Mouse (Mus musculus) heart, embryonic 16.5 days (tissue): ENCODE measurements at regions not wholly inside any gene's neighbourhood (a gene's known extent, or its start where the extent isn't known, plus 50 kb on each side); places are given as distances from the start of the nearest gene placed in this dataset.

Source experiments
- ATAC-seq: fragments of 200-750 bp; cut with Nextera tagmentation; replicated peaks from 2 replicates; pipeline ENCODE4 v1.8.0; 2017; ENCODE audit warnings: moderate number of reproducible peaks; ENCODE audit not compliant: insufficient read depth, low FRiP score; ENCODE audit errors: extremely low read depth
- H3K27ac ChIP-seq: fragments of 300-500 bp; sonication (generic); 2 replicates; pipeline ENCODE4 v1.5.1; 2014; ENCODE audit warnings: mild to moderate bottlenecking, low read length, control low read depth, moderate library complexity
- H3K27me3 ChIP-seq: fragments of 300-500 bp; sonication (generic); 2 replicates; pipeline ENCODE4 v1.6.1; 2014; ENCODE audit warnings: low read length, mixed read lengths; ENCODE audit not compliant: control insufficient read depth, insufficient read depth
- H3K36me3 ChIP-seq: fragments of 300-500 bp; sonication (generic); 2 replicates; pipeline ENCODE4 v1.6.1; 2014; ENCODE audit not compliant: control insufficient read depth, insufficient read depth
- H3K4me1 ChIP-seq: fragments of 300-500 bp; sonication (generic); 2 replicates; pipeline ENCODE4 v1.6.1; 2014; ENCODE audit warnings: low read length, mixed read lengths; ENCODE audit not compliant: control insufficient read depth, insufficient read depth
- H3K4me2 ChIP-seq: fragments of 300-500 bp; sonication (generic); 2 replicates; pipeline ENCODE4 v1.6.1; 2014; ENCODE audit warnings: low read depth, mild to moderate bottlenecking, control low read depth, low read length
- H3K4me3 ChIP-seq: fragments of 300-500 bp; sonication (generic); 2 replicates; pipeline ENCODE4 v1.5.1; 2014; ENCODE audit warnings: mild to moderate bottlenecking, control low read depth, low read length
- H3K9ac ChIP-seq: fragments of 300-500 bp; sonication (generic); 2 replicates; pipeline ENCODE4 v1.6.1; 2014; ENCODE audit warnings: low read length, control low read depth
- H3K9me3 ChIP-seq: fragments of 300-500 bp; sonication (generic); replicated peaks from 2 replicates; pipeline ENCODE4 v1.6.1; 2016; ENCODE audit warnings: low read length; ENCODE audit not compliant: control insufficient read depth
- WGBS: fragments of 180-500 bp; shearing (Covaris S2); extraction: QIAGEN DNeasy Blood & Tissue Kit; methylation state at CpG from one replicate; pipeline ENCODE4 v1.1.7; 2014; 5-methylcytosine and 5-hydroxymethylcytosine counted together

DNA sequence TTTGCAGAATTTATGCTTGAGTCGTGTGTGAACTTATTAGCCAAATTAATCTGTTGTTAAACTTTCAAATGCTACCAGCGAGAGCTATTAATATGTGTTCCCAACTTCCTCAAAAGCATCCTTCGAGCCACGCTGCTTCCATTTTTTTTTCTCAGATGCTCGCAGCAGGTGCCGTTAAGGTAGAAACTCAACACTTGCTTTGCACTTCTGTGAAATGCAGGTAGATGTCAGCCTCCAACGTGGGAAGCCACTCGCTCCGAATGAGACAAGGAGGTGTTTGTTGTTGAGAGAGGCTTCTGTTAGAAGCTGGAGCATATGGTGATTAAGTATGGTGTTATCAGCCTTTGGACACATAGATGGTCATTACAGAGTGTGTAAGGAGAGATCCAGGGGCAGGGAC lies 433.1 kb upstream of the Adgrl2 start:
- no peak overlapping the region for H3K4me2 ChIP-seq
- 61% methylated on average over 9 of the region's 9 CpGs for whole genome bisulfite sequencing
- no peak overlapping the region for H3K27ac ChIP-seq
- H3K9ac ChIP-seq: no peak overlapping the region
- H3K4me3 ChIP-seq: no peak overlapping the region
- no peaks in the 10 kb centered on the region for H3K36me3 ChIP-seq
- ATAC-seq: no peak
- no peaks in the 10 kb centered on the region for H3K9me3 ChIP-seq
- no peaks in the 10 kb centered on the region for H3K27me3 ChIP-seq
- no peaks in the 10 kb centered on the region for H3K4me1 ChIP-seq

DNA sequence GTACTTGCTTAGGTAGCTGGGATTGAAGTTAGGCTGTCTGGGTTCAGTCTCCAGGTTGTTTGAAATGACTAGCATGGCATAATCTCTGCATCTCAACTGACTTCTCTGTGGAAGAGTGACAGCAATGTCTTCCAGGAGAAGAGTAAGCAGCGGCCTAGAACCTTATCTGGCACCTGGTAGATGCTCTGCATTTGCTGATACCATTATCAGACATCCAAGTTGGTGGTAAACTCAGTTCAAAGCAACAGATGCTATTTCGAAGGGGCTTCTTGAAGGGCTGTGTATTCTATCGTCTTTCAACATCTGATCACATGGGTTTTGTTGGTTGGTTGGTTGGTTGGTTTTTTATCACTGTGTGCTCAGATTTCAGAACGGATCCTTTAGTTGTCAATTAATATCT lies 424.7 kb upstream of the Adgrl2 start:
- 40% methylated on average over 4 of the region's 4 CpGs for WGBS
- no peak overlapping the region for H3K4me2 ChIP-seq
- H3K4me3 ChIP-seq: no peak overlapping the region
- no peaks in the 10 kb centered on the region for H3K36me3 ChIP-seq
- no peak for ATAC-seq
- H3K4me1 ChIP-seq: no peaks in the 10 kb centered on the region
- no peak overlapping the region for H3K27ac ChIP-seq
- H3K9ac ChIP-seq: no peak overlapping the region
- no peaks in the 10 kb centered on the region for H3K9me3 ChIP-seq
- no peaks in the 10 kb centered on the region for H3K27me3 ChIP-seq

DNA sequence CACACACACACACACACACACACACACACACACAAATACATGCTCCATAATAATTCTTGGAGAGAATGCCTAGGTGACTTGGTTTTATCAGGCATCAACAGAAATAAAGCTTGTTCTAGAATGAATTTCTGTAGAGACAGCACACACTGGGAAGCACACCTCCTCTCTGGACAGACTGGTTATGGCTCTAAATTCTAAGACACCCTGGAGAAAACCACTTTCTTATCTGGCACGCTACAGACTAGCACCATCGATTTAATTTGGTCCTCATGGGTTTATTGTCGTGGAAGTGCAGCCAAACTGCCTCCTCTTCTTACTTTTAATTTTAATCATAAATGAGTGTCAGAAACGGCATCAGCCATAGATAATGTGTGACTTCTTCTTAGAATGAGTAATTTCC lies 422.8 kb upstream of the Adgrl2 start:
- 73% methylated on average over 4 of the region's 4 CpGs for WGBS
- H3K4me1 ChIP-seq: no peaks in the 10 kb centered on the region
- ATAC-seq: no peak

GRCm38 (mm10) chr3:149410518-149410917 lies 420.2 kb upstream of the Adgrl2 start:
- no peak overlapping the region for H3K9ac ChIP-seq
- no peaks in the 10 kb centered on the region for H3K36me3 ChIP-seq
- H3K27ac ChIP-seq: no peak overlapping the region
- no peak for ATAC-seq
- H3K4me1 ChIP-seq: no peaks in the 10 kb centered on the region
- H3K4me2 ChIP-seq: no peak overlapping the region
- 85% methylated on average over 2 of the region's 2 CpGs for WGBS
- H3K9me3 ChIP-seq: no peaks in the 10 kb centered on the region
- no peak overlapping the region for H3K4me3 ChIP-seq
- no peaks in the 10 kb centered on the region for H3K27me3 ChIP-seq

More for the DNA sequence above, 422.8 kb upstream of the Adgrl2 start:
- H3K27ac ChIP-seq: no peak overlapping the region
- H3K4me3 ChIP-seq: no peak overlapping the region
- no peak overlapping the region for H3K4me2 ChIP-seq
- no peaks in the 10 kb centered on the region for H3K27me3 ChIP-seq
- no peaks in the 10 kb centered on the region for H3K9me3 ChIP-seq
- no peak overlapping the region for H3K9ac ChIP-seq
- no peaks in the 10 kb centered on the region for H3K36me3 ChIP-seq

DNA sequence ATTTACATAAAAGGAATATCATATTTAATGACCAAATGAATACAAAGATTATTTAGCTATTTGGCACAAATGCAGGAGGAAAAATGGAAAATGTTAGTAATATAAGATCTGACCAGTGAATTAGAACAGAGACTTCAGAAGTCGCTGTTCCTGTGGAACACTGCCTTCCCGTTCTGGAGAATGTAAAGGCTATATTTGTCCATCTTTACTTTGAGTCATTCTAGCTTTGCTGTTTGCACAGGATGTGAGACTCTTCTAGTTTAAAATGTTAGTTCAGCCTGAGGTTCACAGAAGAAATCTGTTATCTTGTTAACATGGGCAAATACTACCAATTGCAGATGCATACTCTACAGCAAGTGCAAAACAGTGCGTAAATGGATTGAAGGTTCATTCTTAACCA lies 418.5 kb upstream of the Adgrl2 start:
- Histone ChIP-seq H3K4me3 (no peak overlapping the region), H3K4me2 (no peak overlapping the region), H3K27me3 (no peaks in the 10 kb centered on the region), H3K27ac (no peak overlapping the region), H3K4me1 (0 out of 2 replicates have a peak, but pooled peaks cover 3% of the 10 kb centered on the region), H3K9me3 (no peaks in the 10 kb centered on the region), H3K36me3 (no peaks in the 10 kb centered on the region), H3K9ac (no peak overlapping the region)
- WGBS: 74% methylated on average over 3 of the region's 3 CpGs
- ATAC-seq: no peak

GRCm38 (mm10) chr3:149405872-149406271 lies 415.5 kb upstream of the Adgrl2 start:
- H3K4me2 ChIP-seq: no peak overlapping the region
- H3K27me3 ChIP-seq: no peaks in the 10 kb centered on the region
- no peak for ATAC-seq
- H3K36me3 ChIP-seq: no peaks in the 10 kb centered on the region
- H3K9ac ChIP-seq: no peak overlapping the region
- no peaks in the 10 kb centered on the region for H3K9me3 ChIP-seq
- no peak overlapping the region for H3K4me3 ChIP-seq
- 70% methylated on average over 3 of the region's 3 CpGs for WGBS
- 0 out of 2 replicates have a peak, but pooled peaks cover 3% of the 10 kb centered on the region for H3K4me1 ChIP-seq
- no peak overlapping the region for H3K27ac ChIP-seq

DNA sequence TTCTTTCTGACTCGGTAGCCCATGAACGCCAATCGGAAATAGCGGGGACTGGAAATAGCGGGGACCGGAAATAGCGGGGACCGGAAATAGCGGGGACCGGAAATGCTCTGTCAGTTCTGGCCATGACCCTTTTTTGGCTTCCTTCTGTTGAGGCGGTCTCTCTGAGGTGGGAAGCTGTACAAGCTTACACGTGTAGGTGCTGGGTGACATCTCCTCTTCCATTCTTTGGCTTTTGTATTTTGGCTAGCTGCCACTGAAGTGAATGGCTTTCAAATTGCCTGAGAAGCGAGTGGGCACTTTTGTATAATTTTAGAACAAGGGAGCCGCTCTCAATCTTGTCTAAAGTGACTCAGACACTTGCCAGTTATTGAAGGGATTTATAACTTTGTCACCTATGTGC lies 414.3 kb upstream of the Adgrl2 start:
- 62% methylated on average over 14 of the region's 14 CpGs for WGBS
- 0 out of 2 replicates have a peak overlapping the region, but pooled peaks have one; percentile 16 for H3K27ac ChIP-seq
- no peaks in the 10 kb centered on the region for H3K36me3 ChIP-seq
- H3K4me1 ChIP-seq: 0 out of 2 replicates have a peak, but pooled peaks cover 3% of the 10 kb centered on the region
- no peak for ATAC-seq
- H3K9ac ChIP-seq: no peak overlapping the region
- H3K27me3 ChIP-seq: no peaks in the 10 kb centered on the region
- H3K4me3 ChIP-seq: no peak overlapping the region
- no peak overlapping the region for H3K4me2 ChIP-seq
- no peaks in the 10 kb centered on the region for H3K9me3 ChIP-seq

DNA sequence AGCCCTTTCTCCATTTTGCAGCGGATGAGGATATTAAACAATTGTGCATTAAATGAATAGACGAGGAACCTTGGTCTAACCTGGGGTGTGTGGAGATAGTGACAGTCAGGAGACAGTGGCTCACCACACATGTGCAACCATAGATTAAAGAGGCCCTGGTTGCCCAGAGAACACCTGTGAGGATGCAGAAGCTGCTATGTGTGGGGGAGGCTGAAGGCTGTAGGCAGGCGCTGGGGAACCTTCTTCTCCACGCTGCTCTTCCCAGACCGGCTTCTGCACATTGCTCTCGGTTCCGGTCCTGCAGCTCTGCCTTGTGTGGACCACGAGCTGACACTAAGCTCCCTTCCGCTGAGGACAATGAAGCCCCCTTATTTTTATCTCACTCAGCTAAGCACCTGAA lies 412.1 kb upstream of the Adgrl2 start:
- Histone ChIP-seq H3K4me2 (no peak overlapping the region), H3K4me3 (no peak overlapping the region), H3K27me3 (no peaks in the 10 kb centered on the region), H3K27ac (no peak overlapping the region), H3K9ac (no peak overlapping the region), H3K4me1 (0 out of 2 replicates have a peak, but pooled peaks cover 3% of the 10 kb centered on the region), H3K36me3 (no peaks in the 10 kb centered on the region), H3K9me3 (no peaks in the 10 kb centered on the region)
- WGBS: 80% methylated on average over 9 of the region's 9 CpGs
- no peak for ATAC-seq

DNA sequence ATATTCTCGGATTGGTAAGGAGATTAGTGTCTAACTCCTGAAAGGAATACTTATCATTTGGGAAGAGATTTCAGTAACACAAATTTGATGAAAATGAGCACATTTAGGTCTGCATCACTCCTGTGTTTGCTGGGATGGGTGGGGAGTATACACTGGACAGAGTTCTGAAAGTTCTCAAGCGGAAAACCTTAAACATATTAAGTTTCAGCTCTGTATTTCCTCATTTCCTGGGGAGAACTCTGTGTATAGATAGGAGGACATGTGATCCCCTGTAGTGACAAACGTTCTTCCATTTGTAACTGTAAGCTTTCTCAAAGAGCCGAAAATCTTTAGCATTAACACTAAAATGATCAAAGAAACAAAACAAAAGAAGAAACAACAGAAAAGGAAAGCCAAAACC lies 404.7 kb upstream of the Adgrl2 start:
- Histone ChIP-seq H3K4me3 (no peak overlapping the region), H3K36me3 (no peaks in the 10 kb centered on the region), H3K4me2 (no peak overlapping the region), H3K4me1 (no peaks in the 10 kb centered on the region), H3K27me3 (no peaks in the 10 kb centered on the region), H3K27ac (no peak overlapping the region), H3K9ac (no peak overlapping the region), H3K9me3 (no peaks in the 10 kb centered on the region)
- ATAC-seq: no peak
- WGBS: 50% methylated on average over 4 of the region's 4 CpGs
